Mouse (Mus musculus) monocyte, adult 2 months (primary cell): ENCODE results near the gene Ugt8a.

ENCODE experiments used
- DNase-seq, 2 experiments: peaks; one replicate each; pipeline ENCODE4 v3.0.0; 2022; ENCODE audit warnings: low spot score in 2 of 2, low read depth in 1 of 2

Gene Ugt8a

DNA sequence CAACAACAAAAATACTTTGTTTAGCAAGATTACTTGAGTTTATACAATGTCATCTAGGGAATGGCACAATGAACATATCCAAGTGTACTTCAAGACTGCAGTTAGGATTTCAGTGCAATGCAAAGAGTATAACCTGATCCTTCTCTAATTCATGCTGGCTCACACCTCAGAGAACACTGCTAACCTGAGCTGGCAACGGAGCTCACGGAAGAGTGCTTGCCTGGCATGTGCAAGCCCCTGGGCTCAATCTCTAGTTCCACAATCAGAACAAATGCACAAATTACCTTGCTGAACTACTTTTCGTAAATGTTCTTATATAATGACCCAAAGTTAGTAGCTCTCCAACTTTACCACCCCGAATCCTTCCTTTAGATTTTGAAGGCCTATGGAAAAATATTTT, 68.5 kb downstream of the Ugt8a start:
- no peak for DNase-seq

DNA sequence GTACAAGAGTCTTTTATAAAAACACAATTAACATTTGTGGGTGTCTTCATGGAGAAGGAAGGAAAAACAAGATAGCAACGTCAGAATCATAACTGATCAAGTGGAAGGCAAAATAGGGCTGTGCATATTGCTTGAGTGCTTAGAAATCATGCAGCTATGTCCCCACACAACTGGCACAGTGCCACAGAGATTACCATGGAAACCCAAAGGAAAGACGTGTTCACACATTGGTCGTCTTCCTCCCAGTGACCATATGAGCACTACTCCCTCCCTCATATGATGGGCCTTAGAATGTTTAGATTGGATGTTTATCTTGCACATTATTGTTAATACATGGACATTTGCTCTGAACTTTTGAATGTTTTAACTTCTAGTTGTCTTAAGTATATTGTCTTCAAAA, 76.8 kb downstream of the Ugt8a start:
- DNase-seq: no peak

DNA sequence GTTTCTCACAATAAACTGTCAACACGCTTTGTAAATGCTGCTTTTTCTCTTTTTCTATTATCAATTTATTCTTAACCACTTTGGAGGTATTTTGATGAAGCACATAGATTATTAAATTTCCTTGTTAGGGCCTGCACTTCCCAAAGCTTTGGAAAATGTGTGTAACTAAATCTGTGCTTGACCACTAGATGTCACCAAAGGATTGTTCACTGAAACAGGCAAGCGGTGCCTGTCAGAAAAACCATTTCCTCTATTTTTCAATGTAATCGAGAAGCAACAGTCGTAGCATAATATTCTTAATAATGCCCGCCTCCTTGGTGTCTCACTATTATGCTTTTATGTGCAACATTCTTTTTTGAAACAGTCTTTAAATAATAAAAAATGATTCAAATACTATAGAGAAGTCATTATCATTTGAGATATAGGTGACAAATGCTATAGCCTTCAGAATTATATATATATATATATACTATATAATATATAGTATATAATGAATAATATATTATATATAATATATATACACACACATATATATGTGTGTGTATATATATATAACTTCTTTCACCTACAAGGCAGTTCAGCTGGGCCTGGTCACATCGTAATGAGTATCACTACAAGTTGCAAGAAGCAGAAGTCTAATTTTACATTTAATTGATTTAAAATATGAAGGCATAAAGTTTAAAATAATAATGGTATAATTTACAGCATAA, 89.1 kb downstream of the Ugt8a start:
- no peak for DNase-seq

DNA sequence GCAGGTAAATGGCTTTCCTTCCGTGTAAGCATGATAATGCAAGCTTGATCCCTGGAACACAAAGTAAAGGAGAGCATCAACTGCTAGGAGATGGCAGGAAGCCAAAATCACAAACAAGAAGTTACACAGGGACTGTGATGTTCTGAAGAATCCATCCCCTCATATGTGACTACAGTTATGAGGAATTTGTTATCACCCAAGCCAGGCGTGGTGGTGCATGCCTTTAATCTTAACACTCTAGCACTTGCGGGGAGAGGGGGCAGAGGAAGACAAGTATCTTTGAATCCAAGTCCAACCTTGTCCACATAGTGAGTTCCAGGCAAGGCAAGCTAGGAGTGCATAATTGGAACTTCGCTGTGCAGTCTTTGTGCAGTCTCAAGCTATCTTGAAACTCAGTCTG, 110.4 kb downstream of the Ugt8a start:
- DNase-seq: no peak

DNA sequence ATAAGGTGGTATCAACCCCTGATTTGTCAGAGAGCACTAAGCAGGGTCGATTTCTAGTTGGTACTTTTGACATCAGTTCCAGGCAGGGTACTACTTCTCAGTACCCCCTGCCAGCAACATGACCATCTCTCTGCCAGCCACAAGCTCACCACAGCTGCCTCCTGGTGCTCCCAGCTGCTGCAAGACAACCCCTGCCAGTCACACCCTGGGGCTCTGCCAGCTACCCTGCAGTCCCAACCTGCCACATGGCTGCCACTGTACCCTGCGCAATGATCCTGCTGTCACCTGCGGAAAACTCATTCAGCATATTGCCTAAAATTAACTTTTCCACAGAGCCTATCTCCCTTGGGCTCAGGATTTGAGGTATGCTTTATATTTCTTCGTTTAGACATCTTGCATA, 111.2 kb downstream of the Ugt8a start:
- DNase-seq: no peak

DNA sequence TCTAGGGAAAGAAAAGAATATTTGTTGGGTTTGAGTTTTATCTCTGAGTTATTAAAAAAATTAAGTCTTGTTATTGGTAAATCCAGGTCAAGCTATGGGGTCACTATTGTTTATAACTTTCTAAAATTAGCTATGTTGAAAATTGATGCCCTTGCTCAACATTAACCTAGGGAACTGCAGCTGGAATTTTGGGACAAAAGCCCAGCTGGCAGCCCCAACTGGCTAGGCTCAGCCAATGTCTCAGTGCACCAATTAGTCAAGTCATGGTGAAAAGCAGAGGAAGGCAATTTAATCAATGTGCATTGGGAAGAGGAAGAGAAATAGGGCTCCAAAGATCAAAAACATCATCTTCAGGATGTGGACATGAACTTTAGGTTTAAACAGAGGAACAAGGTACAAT, 118.7 kb downstream of the Ugt8a start:
- no peak for DNase-seq
